Mouse (Mus musculus) CH12.LX (cell line): ENCODE data around the gene Hdac5. TPM values are rescaled to one million over a fixed set of nuclear protein-coding genes. Genes with fewer than 3 reads are reported as not detected.

Experiments used
- DNase-seq: peaks from one replicate; pipeline ENCODE4 v3.0.0-alpha.2; 2013; ENCODE audit errors: extremely low read depth
- H3K27ac ChIP-seq: 2 replicates; pipeline ENCODE4 v1.5.1; 2012; ENCODE audit warnings: low read depth, mild to moderate bottlenecking, control low read depth, moderate library complexity; ENCODE audit not compliant: insufficient read depth
- H3K27me3 ChIP-seq: replicated peaks from 2 replicates; pipeline ENCODE3; 2012; ENCODE audit warnings: inconsistent platforms
- H3K36me3 ChIP-seq, 2 experiments: replicated peaks in 1 of 2; 2 replicates each; pipeline versions ENCODE3 to v1.6.1; 2012; ENCODE audit warnings: inconsistent platforms in 1 of 2, low read length in 1 of 2, mild to moderate bottlenecking in 1 of 2, mixed read lengths in 1 of 2, moderate library complexity in 1 of 2; ENCODE audit not compliant: control insufficient read depth in 1 of 2, insufficient read depth in 1 of 2
- H3K4me1 ChIP-seq, 2 experiments: 2 replicates each; pipeline ENCODE4 v1.6.1; 2012; ENCODE audit warnings: inconsistent platforms in 1 of 2, moderate library complexity in 1 of 2; ENCODE audit not compliant: insufficient read depth in 2 of 2, control insufficient read depth in 1 of 2
- H3K4me2 ChIP-seq: 2 replicates; pipeline ENCODE4 v1.6.1; 2012; ENCODE audit warnings: low read depth, mild to moderate bottlenecking, control low read depth; ENCODE audit not compliant: poor library complexity, insufficient read depth, severe bottlenecking
- H3K4me3 ChIP-seq, 3 experiments: fragments of 150-350 bp in 1 of 3; sonication (generic) in 1 of 3; replicated peaks in 1 of 3; 2 replicates each; pipeline versions ENCODE3 to v1.5.1; 2011 to 2012; ENCODE audit warnings: low read depth in 2 of 3, low read length in 2 of 3, mild to moderate bottlenecking in 2 of 3, moderate library complexity in 2 of 3, control low read depth in 1 of 3, improper control_type of control experiment in 1 of 3, inconsistent platforms in 1 of 3, mixed read lengths in 1 of 3; ENCODE audit not compliant: poor library complexity in 1 of 3
- H3K79me2 ChIP-seq: replicated peaks from 2 replicates; pipeline ENCODE4 v1.6.1; 2012; ENCODE audit warnings: mild to moderate bottlenecking, moderate library complexity; ENCODE audit not compliant: control insufficient read depth, poor library complexity, insufficient read depth, severe bottlenecking; ENCODE audit errors: extremely low read depth
- H3K9ac ChIP-seq: 2 replicates; pipeline ENCODE4 v1.6.1; 2012; ENCODE audit warnings: low read depth, mild to moderate bottlenecking, control low read depth, moderate library complexity; ENCODE audit not compliant: insufficient read depth
- H3K9me3 ChIP-seq: replicated peaks from 2 replicates; pipeline ENCODE3; 2012; ENCODE audit warnings: low read length, inconsistent platforms, mixed read lengths
- BHLHE40 ChIP-seq: IDR thresholded peaks from 2 replicates; pipeline ENCODE4 v1.6.1; 2011; ENCODE audit warnings: mild to moderate bottlenecking, low read depth, low read length, improper control_type of control experiment
- CHD2 ChIP-seq: IDR thresholded peaks from 2 replicates; pipeline ENCODE4 v1.6.1; 2011; ENCODE audit warnings: low read length, improper control_type of control experiment
- CTCF ChIP-seq, 2 experiments: IDR thresholded peaks in 1 of 2; conservative IDR thresholded peaks in 1 of 2; 2 replicates each; pipeline ENCODE4 v1.5.1; 2011 to 2012; ENCODE audit warnings: low read depth in 2 of 2, low read length in 2 of 2, improper control_type of control experiment in 1 of 2, inconsistent platforms in 1 of 2, mild to moderate bottlenecking in 1 of 2, moderate library complexity in 1 of 2
- E2F4 ChIP-seq: IDR thresholded peaks from 2 replicates; pipeline ENCODE4 v1.6.1; 2011; ENCODE audit warnings: low read depth, low read length, improper control_type of control experiment; ENCODE audit not compliant: insufficient replicate concordance
- ELF1 ChIP-seq: IDR thresholded peaks from 2 replicates; pipeline ENCODE4 v1.6.1; 2014; ENCODE audit warnings: low read depth, mild to moderate bottlenecking, inconsistent platforms, low read length, improper control_type of control experiment
- EP300 ChIP-seq: IDR thresholded peaks from 2 replicates; pipeline ENCODE4 v1.6.1; 2011; ENCODE audit warnings: low read length, improper control_type of control experiment
- GABPA ChIP-seq: IDR thresholded peaks from 2 replicates; pipeline ENCODE4 v1.6.1; 2012; ENCODE audit warnings: low read depth, low read length, improper control_type of control experiment, inconsistent platforms; ENCODE audit not compliant: insufficient replicate concordance
- IRF4 ChIP-seq: IDR thresholded peaks from 2 replicates; pipeline ENCODE4 v1.6.1; 2014; ENCODE audit warnings: low read depth, mild to moderate bottlenecking, inconsistent platforms, low read length, improper control_type of control experiment
- JUN ChIP-seq: IDR thresholded peaks from 2 replicates; pipeline ENCODE4 v1.6.1; 2011; ENCODE audit warnings: low read depth, mild to moderate bottlenecking, low read length, improper control_type of control experiment, moderate library complexity; ENCODE audit not compliant: insufficient read depth
- MAFK ChIP-seq: IDR thresholded peaks from 2 replicates; pipeline ENCODE4 v1.6.1; 2011; ENCODE audit warnings: low read length, improper control_type of control experiment; ENCODE audit not compliant: insufficient replicate concordance
- MAX ChIP-seq: IDR thresholded peaks from 2 replicates; pipeline ENCODE4 v1.6.1; 2011; ENCODE audit warnings: low read length, improper control_type of control experiment
- MXI1 ChIP-seq: IDR thresholded peaks from 2 replicates; pipeline ENCODE4 v1.6.1; 2011; ENCODE audit warnings: mild to moderate bottlenecking, low read depth, low read length, improper control_type of control experiment
- NRF1 ChIP-seq: IDR thresholded peaks from 2 replicates; pipeline ENCODE4 v1.6.1; 2014; ENCODE audit warnings: low read depth, mild to moderate bottlenecking, inconsistent platforms, low read length, improper control_type of control experiment, moderate library complexity
- POLR2AphosphoS2 ChIP-seq: IDR thresholded peaks from 2 replicates; pipeline ENCODE4 v1.6.1; 2011; ENCODE audit warnings: low read depth, low read length, improper control_type of control experiment
- RAD21 ChIP-seq: IDR thresholded peaks from 2 replicates; pipeline ENCODE4 v1.6.1; 2011; ENCODE audit warnings: low read depth, mild to moderate bottlenecking, low read length, improper control_type of control experiment, moderate library complexity
- RCOR1 ChIP-seq: conservative IDR thresholded peaks from 2 replicates; pipeline ENCODE4 v1.6.1; 2012; ENCODE audit warnings: low read depth, mild to moderate bottlenecking, inconsistent platforms, low read length, improper control_type of control experiment
- SIN3A ChIP-seq: IDR thresholded peaks from 2 replicates; pipeline ENCODE4 v1.6.1; 2012; ENCODE audit warnings: low read length, improper control_type of control experiment, inconsistent platforms
- SMC3 ChIP-seq: IDR thresholded peaks from 2 replicates; pipeline ENCODE4 v1.6.1; 2011; ENCODE audit warnings: low read depth, low read length, improper control_type of control experiment
- TBP ChIP-seq: conservative IDR thresholded peaks from 2 replicates; pipeline ENCODE4 v1.6.1; 2011; ENCODE audit warnings: low read depth, low read length, improper control_type of control experiment
- USF1 ChIP-seq: IDR thresholded peaks from 2 replicates; pipeline ENCODE4 v1.6.1; 2014; ENCODE audit warnings: low read depth, mild to moderate bottlenecking, inconsistent platforms, low read length, improper control_type of control experiment
- USF2 ChIP-seq: conservative IDR thresholded peaks from 2 replicates; pipeline ENCODE4 v1.6.1; 2011; ENCODE audit warnings: low read depth, low read length, improper control_type of control experiment
- ZC3H11A ChIP-seq: IDR thresholded peaks from 2 replicates; pipeline ENCODE4 v1.6.1; 2012; ENCODE audit warnings: low read depth, mild to moderate bottlenecking, inconsistent platforms, low read length, improper control_type of control experiment
- ZKSCAN1 ChIP-seq: IDR thresholded peaks from 2 replicates; pipeline ENCODE4 v1.6.1; 2012; ENCODE audit warnings: low read depth, inconsistent platforms, low read length, improper control_type of control experiment, borderline replicate concordance
- dilution Hi-C: fragments of 300-500 bp; cut with MboI; formaldehyde crosslinking; loops from 2 replicates; pipeline ENCODE4 v1.14.3; 2020; ENCODE audit warnings: low sequenced_read_pairs; ENCODE audit not compliant: extremely low pct_unique_long_range_greater_than_20kb, extremely low pct_ligation_motif_present
- in situ Hi-C: fragments of 300-500 bp; cut with MboI; formaldehyde crosslinking; loops from 3 replicates; pipeline ENCODE4 v1.14.3; 2019; ENCODE audit warnings: low sequenced_read_pairs, low pct_ligation_motif_present, low pct_unique_long_range_greater_than_20kb, mixed read lengths
- polyA plus RNA-seq: library from polyadenylated mRNA; unstranded; fragments of >175 nt; gene quantifications from 2 replicates; pipeline ENCODE4 v1.2.1, GENCODE M21; 2012; ENCODE audit warnings: low read depth; ENCODE audit not compliant: insufficient read length
- total RNA-seq, 2 experiments: library from RNA; depleted of rRNA; stranded (reverse); fragments of 300-350 nt in 1 of 2; fragments of >200 nt in 1 of 2; gene quantifications; 2 replicates each; pipeline ENCODE4 v1.2.3; 2012 to 2014

Hdac5 gene
- total and polyA plus RNA-seq, 3 experiments: 24.9 to 49.6 (median 46.4) TPM

GRCm38 (mm10) chr11:102208846-102209245 is 21.1 kb downstream of the Hdac5 start:
- TF ChIP-seq BHLHE40: peak; percentile 62
- TF ChIP-seq MXI1: no peak
- Histone ChIP-seq H3K27ac (no peak overlapping the region), H3K4me2 (no peak overlapping the region), H3K4me3 (no peak overlapping the region), H3K9ac (no peak overlapping the region), H3K4me1 (peaks cover 35 to 62% of the 10 kb centered on the region in 2 experiments), H3K36me3 (peaks cover 20 to 49% of the 10 kb centered on the region in 2 experiments), H3K27me3 (no peaks in the 10 kb centered on the region), H3K79me2 (no peaks in the 10 kb centered on the region), H3K9me3 (no peaks in the 10 kb centered on the region)
- DNase-seq: peak; percentile 51
- in situ Hi-C loops (no loop called here), dilution Hi-C loops (no loop called here)

- in situ Hi-C loops: no loop called here
- Histone ChIP-seq H3K4me1 (peaks cover 33 to 55% of the 10 kb centered on the region in 2 experiments), H3K36me3 (peaks cover 24 to 50% of the 10 kb centered on the region in 2 experiments), H3K4me2 (no peak overlapping the region), H3K27ac (no peak overlapping the region), H3K9me3 (no peaks in the 10 kb centered on the region), H3K4me3 (peak overlapping the region in 1 of 3 experiments; percentile 34), H3K27me3 (no peaks in the 10 kb centered on the region), H3K9ac (no peak overlapping the region), H3K79me2 (no peaks in the 10 kb centered on the region)
- dilution Hi-C loops: no loop called here
- TF ChIP-seq TBP (no peak), BHLHE40 (no peak), IRF4 (peak; percentile 41; the same call in 1 of the 2 replicates), ELF1 (peak; percentile 56; the same call in 1 of the 2 replicates), EP300 (peak; percentile 59), SMC3 (no peak)
- DNase-seq: no peak
Observed at GRCm38 (mm10) chr11:102207825-102208777, 21.9 kb downstream of the Hdac5 start.

- Histone ChIP-seq H3K36me3 (peaks cover 39 to 59% of the 10 kb centered on the region in 2 experiments), H3K4me1 (peaks cover 29 to 43% of the 10 kb centered on the region in 2 experiments), H3K4me3 (no peak overlapping the region), H3K4me2 (no peak overlapping the region), H3K9me3 (no peaks in the 10 kb centered on the region), H3K27ac (no peak overlapping the region), H3K9ac (no peak overlapping the region), H3K79me2 (no peaks in the 10 kb centered on the region), H3K27me3 (no peaks in the 10 kb centered on the region)
- dilution Hi-C loops (no loop called here), in situ Hi-C loops (no loop called here)
- no peak for TF ChIP-seq RCOR1
- TF ChIP-seq POLR2AphosphoS2: no peak
- no peak for TF ChIP-seq EP300
- TF ChIP-seq TBP: no peak
- TF ChIP-seq USF2: no peak
- no peak for TF ChIP-seq GABPA
- TF ChIP-seq ZKSCAN1: no peak
- no peak for TF ChIP-seq ZC3H11A
- no peak for TF ChIP-seq CTCF (conservative IDR thresholded peaks at IDR 0.05 in 1 of 2, IDR thresholded peaks at IDR 0.05 in 1 of 2; ENCODE audit: low read depth in 2 of 2, low read length in 2 of 2)
- no peak for TF ChIP-seq USF1
- no peak for TF ChIP-seq NRF1
- TF ChIP-seq E2F4: no peak
- TF ChIP-seq MAX: no peak
- TF ChIP-seq CHD2: no peak
- no peak for TF ChIP-seq ELF1
- TF ChIP-seq RAD21: no peak
- TF ChIP-seq SIN3A: no peak
- no peak for TF ChIP-seq MAFK
- no peak for TF ChIP-seq JUN
- DNase-seq: no peak
Observed at GRCm38 (mm10) chr11:102206481-102206880, 23.5 kb downstream of the Hdac5 start.
